Mouse (Mus musculus) megakaryocyte, adult 5-6 weeks (primary cell): ENCODE data around the gene Csdc2. TPM values are rescaled to one million over a fixed set of nuclear protein-coding genes. Genes with fewer than 3 reads are reported as not detected.
"Not testable (repeated sequence)": the region's sequence is repeated elsewhere in the genome, so short reads cannot be mapped to it uniquely, and the experiment has no call there.

Experiments
- ATAC-seq: 2 replicates; pipeline ENCODE4 v1.8.0; 2016; ENCODE audit warnings: mild to moderate bottlenecking, inconsistent platforms; ENCODE audit not compliant: poor library complexity, severe bottlenecking
- total RNA-seq, 2 experiments: library from RNA; stranded (forward) in 1 of 2; stranded (reverse) in 1 of 2; fragments of 153-499, 151-499 nt in 1 of 2; fragments of 221-1000, 200-1000 nt in 1 of 2; gene quantifications; 2 replicates each; pipeline versions ENCODE4 v1.2.3 to v1.2.4; 2015 to 2017

Gene Csdc2
- not detected in 2 replicates for total RNA-seq (2015)
- total RNA-seq (2017) = not detected in 2 replicates

DNA sequence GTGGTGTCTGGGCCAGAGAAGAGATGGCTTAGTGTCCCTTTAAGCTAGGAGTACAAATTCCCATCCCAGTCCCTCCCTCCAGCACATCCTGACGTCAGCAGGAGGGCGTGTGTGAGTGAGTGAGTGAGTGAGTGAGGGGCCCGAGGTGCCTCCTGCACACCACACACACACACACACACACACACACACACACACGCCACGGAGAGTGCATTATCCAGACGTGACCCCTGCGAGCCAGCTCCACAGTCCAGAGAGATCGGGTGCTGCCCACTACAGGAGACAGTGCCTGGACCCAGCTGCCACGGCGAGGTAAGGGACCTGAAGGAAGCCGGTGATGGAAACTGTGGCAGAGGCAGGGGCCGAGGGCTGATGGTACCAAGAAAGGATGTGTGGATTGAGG lies at the start of gene Csdc2:
Gene Csdc2 (plus strand): TSS at position 81 of the 400 bp plus-strand sequence.
- no peak for ATAC-seq

DNA sequence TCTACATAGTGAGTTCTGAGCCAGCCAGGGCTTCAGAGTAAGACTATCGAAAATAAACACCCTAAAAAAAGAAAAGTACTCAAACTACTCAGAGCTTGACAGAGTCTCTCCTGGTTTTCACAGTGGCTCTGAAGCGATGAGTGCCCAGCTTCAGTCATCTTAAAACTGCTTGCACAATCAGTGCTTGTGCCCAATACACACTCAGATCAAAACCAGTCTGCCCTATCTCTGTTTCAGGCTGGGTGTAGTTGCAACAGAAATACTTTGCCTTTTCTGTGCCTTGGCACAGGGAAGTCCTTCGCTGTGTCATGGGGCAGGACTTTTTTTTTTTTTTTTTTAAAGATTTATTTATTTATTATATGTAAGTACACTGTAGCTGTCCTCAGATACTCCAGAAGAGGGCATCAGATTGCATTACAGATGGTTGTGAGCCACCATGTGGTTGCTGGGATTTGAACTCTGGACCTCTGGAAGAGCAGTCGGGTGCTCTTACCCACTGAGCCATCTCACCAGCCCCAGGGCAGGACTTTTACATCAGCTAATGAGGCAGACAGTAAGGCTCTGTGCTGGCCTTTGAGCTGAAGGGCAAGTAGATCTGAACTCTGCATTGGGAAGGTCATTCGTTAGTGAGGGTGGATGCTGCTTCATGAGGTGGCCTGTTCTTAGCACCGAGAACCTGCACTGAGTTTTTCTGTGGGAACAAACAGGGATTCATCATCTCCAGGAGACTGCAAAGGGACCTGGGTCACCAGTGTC lies 49.6 kb upstream of the Csdc2 start:
- no peak for ATAC-seq

DNA sequence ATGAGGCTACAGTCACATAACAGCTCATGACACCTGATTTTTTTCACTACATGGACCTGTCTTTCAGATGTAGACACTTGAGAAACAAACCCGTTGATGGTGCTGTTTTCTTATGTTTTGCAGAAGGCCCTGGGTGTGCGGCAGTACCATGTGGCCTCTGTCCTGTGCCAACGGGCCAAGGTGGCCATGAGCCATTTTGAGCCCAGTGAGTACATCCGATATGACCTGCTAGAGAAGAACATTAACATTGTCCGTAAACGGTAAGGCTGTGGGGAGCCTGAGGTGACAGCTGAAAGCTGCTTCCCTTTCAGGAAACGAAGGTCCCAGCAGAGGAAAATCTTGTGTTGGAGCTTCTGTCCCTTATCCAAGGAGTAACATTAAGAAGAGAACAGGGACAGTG lies 47.4 kb upstream of the Csdc2 start:
- ATAC-seq = no peak

DNA sequence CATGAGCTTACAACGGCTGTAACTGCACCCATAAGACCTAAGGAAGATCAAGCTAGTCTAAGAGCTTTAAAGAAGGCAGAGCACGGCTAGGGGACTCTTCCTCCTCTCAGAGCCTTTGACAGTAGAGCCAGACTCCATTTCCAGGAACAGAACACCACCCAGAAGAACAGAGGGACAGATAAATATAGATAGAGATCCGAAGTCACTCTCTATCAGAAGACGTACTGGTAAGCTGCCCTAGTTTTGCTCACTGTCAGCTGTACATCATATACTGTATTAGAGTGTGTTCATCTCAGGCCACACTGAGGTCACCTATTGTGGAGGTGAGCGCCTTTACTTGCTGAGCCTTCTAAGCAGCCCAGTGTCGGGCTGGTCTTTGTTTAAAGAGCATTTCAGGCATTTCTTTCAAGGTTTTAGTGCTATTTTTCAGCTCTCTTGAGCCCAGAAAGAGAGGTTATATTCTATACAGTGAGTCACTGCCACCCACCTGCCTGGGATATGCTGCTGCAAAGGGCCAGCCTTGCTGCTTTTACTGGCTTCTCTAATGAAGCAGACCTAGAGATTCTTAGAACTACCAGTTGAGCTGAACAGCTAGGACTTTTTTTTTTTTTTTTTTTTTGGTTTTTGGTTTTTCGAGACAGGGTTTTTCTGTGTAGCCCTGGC lies 45.3 kb upstream of the Csdc2 start:
- ATAC-seq = no peak

DNA sequence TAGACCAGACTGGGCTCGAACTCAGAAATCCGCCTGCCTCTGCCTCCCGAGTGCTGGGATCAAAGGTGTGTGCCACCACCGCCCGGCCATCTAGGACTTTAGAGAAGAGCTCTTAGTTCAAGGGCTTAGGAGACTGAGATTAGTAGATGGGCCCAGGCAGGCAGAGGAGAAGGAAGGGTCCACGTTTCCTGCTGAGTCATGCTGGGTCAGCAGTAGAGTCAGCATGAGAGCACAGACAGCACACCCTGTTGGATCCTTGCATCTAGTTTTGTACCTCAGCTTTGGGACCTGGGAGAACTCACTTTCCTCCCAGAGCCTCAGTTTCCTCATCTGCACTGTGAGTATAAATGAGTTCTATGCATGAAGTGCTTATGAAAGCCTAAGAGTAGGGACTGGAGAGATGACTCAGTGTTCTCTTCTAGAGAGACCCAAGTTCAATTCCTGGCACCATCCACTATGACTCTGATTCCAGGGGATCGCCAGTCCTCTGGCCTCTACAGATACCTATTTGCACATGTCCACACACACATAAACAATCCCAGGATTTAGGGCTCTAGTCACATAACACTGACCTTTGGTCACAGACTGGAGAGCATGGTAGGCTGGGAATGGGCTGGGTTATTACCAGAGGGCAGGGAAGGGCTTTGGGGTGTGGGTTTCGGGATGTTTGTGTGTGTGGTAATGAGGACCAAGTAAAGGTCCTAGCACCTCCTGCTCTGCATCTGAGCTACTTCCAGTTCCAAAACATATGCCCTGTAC lies 44.6 kb upstream of the Csdc2 start:
- ATAC-seq = no peak

DNA sequence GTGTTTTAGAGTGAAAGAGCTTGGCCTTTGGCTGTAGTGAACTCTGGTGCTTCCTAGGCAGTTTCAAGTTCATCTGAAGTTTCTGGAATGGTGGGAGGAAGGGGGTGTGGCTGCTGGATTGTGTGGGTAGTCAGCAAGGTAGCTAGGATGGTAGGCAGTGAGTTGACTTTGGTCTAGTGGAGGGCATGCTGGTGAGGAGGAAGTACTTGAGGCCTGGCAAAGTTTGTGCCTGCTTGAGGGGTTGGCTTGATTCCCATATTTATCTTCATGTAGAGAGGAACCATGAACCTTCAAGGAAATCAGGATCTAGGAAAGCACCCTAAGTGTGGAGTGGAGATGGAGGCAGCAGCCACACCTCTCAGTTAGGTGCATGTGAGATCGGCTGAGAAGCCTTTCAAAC lies 42.6 kb upstream of the Csdc2 start:
- ATAC-seq = no peak

DNA sequence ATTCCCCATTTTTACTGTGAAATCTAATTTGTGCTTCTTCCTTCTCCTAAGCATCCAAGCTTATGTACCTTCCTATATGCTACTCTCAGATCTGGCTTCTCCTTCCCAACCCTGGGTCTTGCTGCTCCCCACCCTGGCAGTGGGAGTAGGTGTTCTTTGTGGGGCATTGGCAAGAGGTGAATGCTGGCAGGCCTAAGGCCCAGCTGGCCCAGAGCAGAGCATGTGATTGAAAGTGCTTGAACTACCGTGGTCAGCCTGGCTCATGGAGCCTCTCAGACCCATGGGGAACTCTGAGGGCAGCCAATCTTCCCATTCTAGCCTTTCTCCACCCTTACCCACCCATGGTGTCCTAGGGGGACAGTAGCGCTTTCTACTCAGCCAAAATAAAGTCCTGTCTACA lies 40.2 kb upstream of the Csdc2 start:
- ATAC-seq = no peak

DNA sequence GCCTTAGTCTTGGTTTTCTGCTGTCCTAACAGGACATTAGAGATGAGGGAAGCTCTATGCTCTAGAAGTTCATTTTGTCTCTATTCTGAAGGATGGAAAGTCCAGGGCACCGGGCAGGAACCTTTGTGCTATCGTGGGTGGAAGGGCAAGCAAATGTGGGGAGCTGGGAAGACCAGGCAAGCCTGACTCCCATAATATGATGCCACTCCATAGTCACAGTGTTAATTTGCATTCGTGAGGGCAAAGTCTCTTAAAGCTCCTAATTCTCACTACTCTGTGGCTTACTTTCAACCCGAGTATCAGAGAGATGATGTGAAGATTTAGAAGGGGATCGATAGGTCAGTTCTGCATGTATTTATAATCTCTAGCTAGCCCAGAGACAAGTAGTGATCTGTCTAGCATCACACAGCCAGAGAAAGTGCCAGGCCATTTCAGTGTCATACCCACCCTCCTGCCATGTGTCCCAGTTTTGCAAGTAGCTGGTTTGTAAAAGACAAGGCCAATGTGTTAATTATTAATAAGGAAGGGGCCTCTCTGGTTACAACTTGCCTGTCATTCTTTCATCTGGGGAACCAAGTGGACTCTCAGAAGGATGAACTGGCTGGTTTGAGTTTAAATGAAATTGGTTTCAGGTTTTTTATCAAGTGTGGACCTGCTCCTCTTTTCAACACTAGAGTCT lies 38.8 kb upstream of the Csdc2 start:
- no peak for ATAC-seq

DNA sequence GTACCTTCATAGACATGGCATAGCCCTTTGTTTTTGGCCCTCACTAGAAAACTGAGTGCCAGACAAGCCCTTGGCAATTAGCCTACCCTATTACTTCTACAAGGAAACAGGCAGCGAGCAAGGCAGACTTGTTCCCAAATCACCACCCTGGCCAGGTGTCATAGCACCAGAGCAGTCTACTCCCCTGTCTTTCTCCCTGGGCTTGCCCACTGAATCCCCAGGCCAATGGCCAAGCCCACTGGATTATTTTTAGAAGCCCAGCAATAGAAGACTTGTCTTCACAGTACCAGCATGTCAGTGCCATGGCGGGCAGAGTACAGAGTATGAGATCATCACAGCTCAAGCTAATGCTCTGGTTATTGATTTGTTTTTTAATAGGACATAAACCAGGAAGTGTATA lies 37.8 kb upstream of the Csdc2 start:
- no peak for ATAC-seq

DNA sequence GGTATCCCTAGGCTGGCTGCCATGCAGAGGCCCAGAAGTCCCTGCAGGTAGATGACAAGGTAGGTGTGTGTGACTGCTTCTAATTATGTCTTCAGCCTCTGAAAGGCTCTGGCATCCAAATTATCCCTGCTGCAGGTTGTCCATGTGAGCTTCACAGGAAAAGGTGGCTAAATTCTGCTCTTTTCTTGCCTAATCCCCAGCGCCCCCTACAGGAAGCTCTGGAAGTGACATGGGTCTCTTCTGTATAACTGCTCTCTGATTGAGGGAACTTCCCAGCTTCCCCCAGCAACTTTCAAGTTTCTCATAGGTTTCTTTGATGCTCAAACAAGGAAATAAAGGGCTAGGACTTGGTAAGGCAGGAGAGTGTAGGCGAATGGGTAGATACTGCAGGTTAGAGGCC lies 31.6 kb upstream of the Csdc2 start:
- peak; percentile 51; the same call in 1 of the 2 replicates for ATAC-seq

DNA sequence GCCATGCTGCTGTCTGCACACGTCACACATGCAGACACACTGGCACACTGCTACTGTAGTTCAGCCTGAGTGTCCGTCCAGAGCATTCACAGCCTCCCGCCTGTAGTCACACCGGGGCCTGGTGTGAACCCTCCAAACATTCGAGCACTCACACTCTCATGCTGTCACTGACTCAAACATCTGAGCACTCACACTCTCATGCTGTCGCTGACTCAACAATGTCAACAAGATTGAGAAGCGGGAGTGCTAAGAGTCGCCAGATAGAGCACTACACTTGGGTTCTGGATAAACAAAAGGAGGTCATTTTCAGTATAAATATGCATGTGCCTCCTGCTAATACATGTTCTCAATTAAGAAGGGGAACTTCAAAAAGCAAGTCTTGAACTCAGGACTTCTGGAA lies 28.6 kb upstream of the Csdc2 start:
- ATAC-seq = no peak

DNA sequence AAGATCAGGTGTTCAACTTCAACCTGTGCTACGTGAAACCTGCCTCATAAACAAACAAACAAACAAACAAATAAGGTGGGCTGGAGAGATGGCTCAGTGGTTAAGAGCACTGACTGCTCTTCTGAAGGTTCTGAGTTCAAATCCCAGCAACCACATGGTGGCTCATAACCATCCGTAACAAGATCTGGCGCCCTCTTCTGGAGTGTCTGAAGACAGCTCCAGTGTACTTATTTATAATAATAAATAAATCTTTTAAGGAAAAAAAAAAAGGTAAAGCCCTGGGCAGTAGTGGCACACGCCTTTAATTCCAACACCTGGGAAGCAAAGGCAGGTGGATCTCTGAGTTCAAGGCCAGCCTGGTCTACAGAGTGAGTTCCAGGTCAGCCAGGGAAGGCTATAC lies 27.8 kb upstream of the Csdc2 start:
- ATAC-seq = not testable (repeated sequence)

DNA sequence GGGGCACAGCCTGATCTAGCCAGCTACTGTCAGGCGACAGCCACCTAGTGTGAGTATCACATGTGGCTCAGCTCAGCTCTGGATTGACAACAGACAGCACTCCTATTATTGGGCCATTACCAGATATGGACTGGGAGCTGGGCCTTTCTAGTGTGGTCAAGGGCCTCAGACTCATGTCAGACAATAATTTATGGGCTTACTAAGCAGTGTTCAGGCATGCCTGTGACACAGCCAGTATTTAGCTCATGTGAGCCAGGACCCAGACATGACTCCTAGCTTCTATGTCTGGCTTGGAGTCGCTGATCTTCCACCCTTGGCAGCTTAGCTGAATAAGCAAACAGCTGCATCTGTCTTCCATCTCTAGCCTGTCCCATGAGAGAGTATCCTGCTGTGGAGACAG lies 24.1 kb upstream of the Csdc2 start:
- no peak for ATAC-seq

DNA sequence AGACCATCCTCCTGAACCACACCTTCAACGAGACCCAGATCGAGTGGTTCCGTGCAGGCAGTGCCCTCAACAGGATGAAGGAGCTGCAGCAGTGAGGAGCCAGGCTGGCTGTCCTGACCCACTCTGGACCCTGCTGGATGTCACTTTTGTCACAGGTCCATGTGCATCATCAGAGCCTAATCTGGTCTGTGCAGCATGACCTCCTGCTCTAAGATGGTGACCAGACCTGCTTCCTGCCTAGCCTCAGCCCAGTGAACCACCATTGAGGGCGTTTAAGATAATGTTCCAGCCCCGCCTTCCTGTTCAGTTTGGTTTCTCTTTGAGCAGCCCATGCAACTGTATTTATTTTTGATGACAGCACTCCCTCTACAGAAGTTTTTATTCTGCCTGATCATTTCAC lies 21.9 kb upstream of the Csdc2 start:
- ATAC-seq = no peak

DNA sequence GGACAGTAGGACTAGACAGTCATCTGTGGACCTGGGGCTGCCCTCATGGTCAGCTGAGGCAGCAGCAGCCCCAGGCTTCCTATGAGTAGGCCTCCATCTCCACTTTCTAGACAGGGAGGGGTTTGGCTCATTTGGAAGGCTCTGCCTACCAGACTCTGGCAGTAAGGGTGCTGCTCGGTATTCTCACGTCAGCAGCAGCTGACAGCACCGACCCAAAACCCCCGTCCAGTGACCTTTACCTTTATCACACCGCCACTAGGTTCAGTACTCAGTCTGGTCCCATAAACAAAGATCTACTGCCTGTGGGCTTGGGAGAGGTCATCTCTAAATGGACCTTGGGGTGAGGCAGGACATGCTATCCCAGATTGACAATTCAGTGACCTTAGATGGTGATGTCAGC lies 20.9 kb upstream of the Csdc2 start:
- ATAC-seq = no peak

DNA sequence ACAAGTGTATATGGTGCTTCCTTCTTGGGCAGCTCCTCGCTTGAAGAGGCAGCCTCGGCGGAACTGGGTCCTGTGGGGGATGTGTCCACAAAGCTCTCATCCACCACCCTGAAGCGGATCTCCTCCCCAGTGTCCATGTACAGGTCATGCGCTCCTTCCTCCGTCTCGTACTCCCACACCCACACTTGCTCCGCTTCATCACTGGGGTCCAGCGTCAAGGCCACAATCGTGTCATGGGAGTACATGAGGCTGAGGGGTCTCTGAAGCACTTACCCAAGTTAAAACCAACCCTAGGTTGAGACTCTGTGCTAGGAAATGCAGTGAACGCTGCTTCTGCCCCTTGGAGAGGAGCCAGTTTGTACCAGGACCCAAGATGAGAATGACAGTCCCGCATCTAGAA lies 19.4 kb upstream of the Csdc2 start:
- no peak for ATAC-seq

DNA sequence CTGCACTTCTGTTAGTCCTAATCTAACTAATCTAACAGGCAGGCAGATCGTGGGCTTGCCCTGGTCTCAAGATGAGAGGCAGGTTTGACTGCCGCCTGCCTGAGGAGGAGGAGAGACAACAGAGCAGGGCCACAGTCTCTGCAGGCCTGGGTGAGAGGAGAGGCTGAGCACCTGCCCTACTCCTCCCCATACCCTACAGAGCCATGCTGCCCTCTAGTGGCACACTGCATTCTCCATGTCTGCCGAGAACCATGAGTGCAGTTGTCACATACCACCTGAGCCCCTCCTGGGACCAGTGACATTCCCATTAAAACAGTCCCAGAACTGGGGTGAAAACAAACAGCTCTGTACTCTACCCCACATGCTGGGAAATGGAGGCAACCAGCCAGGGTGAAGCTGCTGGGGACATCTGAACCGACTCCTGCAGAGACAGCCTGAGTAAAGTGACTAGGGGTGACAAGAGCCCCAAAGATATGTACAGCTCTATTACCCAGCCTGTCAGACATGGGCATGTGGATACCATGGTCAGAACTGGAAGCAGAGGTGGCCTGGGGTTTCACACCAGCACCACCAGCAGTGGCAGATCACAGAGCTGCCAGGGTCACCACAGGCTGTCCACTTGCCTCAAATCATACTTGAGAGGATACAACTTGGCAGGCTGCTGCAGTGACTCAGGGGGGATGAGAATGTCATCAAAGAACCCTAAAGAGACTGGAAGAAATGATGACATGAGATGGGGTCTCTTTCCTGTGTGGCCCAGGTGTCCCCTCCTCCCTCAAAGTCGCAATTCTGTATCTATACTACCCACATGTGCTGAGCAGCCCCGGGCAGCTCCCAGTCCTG lies 18.7 kb upstream of the Csdc2 start:
- ATAC-seq = peak; percentile 86

DNA sequence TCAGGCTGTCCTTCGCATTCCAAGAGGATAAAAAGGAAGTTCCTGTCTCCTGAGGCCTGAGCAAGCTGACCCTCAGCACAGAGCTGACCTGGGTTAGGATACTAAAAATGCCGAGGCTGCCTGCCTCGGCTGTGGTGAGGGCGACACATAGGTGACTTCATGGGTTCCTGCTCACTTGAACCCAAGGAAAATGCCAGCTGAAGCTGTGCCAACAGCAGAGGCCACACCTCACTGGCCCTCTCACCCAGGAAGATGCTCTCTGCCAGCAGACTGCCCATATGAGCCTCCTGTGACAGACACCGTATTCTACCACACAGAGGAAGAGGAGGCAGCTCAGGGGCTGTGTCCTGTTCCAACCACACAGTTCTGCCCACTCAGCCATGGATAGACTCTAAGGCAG lies 17.5 kb upstream of the Csdc2 start:
- ATAC-seq = no peak

DNA sequence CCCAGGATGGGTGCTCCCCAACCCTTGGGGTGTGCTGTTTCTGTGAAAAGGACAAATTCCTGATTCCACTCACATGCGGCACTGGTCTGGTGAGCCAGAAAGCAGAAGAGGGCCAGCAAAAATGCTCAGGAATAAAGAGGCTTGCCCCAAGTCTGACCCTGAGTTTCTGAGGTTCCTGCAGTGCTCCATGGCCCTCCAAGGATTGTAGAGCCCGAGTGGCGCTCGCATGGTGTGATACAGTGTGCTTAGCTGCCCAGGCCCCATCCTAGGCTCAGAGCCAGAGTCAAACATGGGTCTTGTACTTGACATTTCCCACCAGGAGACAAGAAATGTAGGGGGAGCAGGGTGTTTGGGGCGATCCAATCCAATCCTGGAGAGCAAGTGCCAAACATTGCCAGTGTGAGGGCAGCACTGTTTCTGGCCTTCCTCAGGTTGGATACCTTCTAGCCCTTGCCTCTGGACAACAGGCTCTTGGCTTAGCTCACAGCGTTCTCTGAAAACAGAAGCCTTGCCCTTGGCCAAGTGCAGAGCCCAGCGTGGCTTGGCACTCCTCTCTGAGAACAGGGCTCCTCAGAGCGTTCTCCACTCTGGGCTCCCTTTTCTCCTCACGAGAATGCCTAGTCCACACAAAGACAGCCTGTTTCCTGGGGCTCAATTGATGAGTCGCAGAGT lies 15.9 kb upstream of the Csdc2 start:
- ATAC-seq = no peak

DNA sequence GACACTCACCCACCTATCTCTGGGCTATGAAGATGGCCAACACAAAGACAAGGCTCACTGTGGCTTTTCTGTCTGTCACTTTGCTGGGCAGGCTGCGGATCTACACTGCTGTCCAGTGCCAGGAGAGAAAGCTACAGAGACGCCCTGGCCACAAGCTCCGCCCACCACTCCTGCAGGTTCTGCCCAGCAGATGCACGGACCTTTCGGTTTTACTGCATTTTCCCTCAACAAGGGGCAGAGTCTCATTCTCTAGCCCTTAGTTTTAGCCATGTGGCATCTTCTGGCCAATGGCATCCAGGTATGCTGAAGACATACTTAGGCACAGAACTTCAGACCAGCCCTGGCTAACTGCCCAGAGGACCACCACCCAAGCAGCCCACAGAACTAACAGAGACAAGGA lies 15.3 kb upstream of the Csdc2 start:
- ATAC-seq = no peak
